Mouse (Mus musculus): Measurements from ENCODE around the gene Mcpt8. TPM values are rescaled to one million over a fixed set of nuclear protein-coding genes. Genes with fewer than 3 reads are reported as not detected.
"Not testable (repeated sequence)": the region's sequence is repeated elsewhere in the genome, so short reads cannot be mapped to it uniquely, and the experiment has no call there.

Mcpt8 gene
- polyA plus RNA-seq (2017; shearing (Covaris generic)) = not detected

DNA sequence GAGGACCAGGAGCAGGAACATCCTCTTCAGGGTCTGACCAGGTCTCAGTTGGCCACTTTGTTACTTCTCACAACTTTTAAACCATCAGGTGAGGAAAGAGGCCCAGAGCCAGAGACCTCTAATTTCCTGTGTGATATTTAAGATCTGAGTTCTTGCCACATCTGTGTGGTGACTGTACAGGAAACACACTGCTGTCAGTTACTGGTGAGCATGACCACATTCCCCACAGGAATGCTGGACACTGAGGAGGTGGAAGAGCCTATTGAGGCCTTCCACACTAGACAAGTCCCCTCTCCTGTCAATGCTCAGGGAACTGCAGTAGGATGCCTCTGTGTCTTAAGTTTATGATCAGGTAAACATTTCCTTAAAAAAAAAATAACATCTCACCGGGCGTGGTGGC lies at the start of gene Mcpt8:
TSS of gene Mcpt8 (minus strand) at position 107 of the 400 bp plus-strand sequence.
- no peak for ATAC-seq

DNA sequence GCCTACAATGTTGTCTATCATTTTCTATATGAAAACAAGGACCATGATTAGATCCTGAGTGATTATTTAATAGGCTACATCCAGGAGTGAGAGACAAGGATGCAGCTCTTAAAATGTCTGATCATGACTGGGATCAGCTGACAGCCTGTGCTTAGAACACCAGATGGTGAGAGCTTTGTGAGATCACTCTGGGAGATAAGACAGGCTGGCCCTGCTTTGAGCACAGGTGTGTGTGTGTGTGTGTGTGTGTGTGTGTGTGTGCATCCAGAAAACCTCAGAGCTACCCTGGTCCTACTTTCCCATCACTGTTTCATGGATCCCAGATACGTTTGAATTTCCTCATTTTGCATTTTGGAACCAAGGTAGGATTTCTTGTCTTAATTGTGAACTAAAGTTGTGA lies 48.6 kb upstream of the Mcpt8 start:
- ATAC-seq = not testable (repeated sequence)

DNA sequence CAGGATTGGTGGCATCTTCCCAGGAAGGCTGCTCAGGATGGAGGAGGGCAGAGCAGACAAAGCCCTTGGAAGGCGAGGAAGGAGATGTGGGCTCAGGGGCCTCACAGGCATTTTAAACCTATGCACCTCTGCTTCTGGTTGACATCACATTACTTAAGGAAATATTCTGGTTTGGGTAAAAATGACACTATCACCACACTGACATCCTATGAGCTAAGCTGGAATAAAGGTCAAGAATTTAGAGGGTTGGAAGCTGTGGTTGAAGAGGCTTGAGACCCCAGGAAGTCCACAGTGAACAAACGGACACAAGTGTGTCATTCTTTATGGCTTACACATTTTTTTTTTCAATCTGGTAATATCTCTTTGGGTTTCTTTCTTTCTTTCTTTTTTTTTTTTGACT lies 47.4 kb upstream of the Mcpt8 start, which contains the start of gene Gzmd:
TSS of gene Gzmd (minus strand) at position 101 of the 400 bp plus-strand sequence.
- ATAC-seq = not testable (repeated sequence)

DNA sequence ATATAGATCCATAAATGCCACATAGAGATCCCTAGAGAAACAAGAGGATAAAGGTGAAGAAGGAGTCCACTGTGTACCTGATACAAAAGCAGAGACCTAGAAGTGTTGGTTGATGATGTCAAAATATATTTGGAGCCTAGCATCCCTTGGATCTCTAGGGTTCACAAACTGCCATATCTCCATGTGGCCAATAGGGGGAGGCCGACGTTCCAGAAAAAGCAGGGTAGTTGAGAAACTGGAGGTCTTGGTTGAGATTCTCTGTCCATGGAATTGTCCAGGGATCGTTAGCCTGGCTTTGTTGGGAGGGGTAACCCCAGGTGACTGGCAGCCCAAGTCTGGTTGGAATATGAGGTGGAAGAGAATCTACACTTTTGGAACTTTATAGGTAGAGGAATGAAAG lies 43.3 kb upstream of the Mcpt8 start:
- ATAC-seq = no peak

DNA sequence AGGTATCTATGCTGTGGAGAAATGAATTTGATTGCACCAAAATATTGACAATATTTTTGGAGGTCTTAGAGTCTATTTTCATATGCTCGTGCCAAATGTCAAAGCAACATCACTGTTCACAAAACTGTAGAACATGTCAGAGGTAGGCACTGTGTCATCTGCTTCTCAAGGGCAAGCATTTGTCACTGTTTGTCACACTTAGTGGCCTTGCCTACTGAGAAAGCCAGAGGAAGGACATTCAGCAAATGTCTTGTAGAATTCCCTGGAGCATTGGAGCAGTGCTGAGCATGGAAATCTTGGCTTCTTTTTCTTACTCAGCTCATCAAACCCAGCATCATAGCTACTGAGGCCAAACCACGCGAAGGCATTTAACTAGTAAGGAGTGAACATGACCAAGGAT lies 38.4 kb upstream of the Mcpt8 start:
- ATAC-seq = no peak

DNA sequence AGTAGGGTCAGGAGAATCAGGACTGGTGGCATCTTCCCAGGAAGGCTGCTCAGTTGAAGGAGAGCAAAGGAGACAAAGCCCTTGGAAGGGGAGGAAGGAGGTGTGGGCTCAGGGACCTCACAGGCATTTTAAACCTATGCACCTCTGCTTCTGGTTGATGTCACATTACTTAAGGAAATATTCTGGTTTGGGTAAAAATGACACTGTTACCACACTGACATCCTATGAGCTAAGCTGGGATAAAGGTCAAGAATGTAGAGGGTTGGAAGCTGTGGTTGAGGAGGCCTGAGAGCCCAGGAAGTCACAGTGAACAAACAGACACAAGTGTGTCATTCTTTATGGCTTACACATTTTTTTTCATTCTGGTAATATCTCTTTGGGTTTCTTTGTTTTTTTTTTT lies 35.5 kb upstream of the Mcpt8 start, which contains the start of gene Gzme:
TSS of gene Gzme (minus strand) at position 101 of the 400 bp plus-strand sequence.
- no peak for ATAC-seq

DNA sequence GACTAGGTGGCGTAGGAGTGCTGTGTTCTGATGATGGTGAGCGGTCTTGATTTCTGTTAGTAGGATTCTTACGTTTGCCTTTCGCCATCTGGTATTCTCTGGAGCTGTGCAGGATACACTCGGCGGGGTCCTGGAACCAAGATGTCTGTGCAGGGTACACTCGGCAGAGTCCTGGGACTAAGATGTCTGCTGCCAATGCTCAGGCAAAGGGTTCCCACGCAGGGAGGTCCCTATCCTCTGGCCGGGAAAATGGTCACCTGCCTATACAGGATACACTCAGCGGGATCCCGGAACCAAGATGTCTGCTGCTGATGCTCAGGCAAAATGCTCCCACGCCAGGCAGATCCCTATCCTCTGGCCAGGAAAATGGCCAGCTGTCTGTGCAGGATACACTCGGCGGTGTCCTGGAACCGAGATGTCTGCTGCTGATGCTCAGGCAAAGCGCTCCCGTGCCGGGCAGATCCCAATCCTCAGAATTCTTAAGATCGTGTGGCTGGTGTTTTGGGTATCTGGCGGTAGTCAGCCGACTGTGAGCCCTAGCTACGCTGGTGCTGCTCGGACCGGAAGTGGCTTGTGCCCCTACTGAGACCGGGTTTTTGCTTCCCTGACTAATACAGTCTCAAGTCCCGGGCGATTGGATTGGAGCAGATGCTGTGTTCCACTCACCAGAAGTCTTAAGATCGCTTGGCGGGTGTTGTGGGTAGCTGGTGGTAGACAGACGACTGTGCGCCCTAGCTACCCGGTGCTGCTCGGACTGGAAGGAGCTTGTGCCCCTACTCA lies 30.6 kb upstream of the Mcpt8 start:
- not testable (repeated sequence) for ATAC-seq

DNA sequence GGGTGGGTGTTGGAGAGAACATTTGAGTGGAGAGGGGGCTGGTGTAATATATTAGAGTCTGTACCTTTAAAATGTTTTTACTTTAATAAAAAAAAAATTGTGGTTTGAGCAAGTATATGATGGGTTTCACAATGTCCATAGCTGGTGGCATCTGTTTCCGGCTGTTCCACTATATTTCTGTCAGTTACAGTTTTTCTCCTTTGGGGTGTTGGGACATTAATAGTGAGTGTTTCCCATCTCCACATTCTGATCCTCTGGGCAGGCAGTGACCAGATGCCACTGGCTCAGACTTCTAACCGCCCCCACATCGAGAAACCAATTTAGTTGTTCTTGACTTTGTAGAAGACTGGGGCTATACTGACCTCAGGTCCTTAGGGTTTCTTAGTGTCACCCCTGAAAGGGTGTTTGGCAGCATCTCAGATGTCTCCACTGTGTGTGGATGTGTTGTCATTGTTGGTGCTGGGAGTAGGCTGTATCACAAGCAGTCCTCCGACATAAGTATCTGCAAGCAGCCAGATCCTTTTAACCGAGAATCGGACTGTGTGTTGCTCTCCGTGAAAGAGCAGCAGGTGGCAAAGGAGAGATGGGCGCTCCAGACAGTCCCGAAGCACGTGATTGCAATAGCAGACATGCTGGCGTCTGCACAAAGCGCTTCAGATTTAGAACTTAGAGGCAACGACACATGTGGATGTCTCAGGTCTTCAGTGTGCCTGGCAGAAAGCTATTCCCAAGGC lies 20.5 kb upstream of the Mcpt8 start:
- no peak for ATAC-seq

DNA sequence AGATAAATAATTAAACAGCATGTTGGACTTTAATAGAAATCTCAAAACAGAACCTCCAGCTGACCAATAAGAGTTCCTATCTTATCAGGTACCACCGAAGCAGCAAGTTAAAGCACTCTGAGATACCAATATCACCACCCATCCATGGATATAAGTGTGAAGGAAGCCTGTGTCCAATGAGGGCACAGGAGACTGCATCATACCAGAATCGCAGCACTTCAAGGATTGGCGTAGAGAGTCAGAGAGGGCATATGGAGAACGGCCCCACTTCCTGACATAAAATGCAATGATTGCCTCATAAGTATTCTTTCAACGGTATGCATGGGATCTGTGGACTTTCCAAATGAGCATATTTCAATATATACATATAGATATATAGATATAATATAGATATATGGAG lies 19.9 kb upstream of the Mcpt8 start:
- ATAC-seq = no peak

DNA sequence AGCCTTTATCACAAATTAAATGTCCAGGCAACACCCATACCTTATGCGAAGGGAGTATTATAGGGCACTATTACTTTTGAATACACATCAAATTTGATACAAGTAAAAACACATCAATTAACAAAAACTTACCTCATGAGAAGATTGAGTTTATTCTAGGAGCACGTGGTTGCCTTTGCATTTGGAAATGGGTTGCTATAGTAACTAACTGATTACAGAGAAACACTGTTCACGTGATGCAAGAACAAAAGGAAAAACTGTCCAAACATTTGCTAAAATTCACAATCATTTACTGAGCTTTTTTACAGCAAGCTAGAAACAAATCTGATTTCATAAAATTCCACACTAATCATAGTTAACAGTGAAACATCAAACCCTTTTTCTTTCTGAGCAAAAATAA lies 18.4 kb upstream of the Mcpt8 start:
- ATAC-seq = no peak

DNA sequence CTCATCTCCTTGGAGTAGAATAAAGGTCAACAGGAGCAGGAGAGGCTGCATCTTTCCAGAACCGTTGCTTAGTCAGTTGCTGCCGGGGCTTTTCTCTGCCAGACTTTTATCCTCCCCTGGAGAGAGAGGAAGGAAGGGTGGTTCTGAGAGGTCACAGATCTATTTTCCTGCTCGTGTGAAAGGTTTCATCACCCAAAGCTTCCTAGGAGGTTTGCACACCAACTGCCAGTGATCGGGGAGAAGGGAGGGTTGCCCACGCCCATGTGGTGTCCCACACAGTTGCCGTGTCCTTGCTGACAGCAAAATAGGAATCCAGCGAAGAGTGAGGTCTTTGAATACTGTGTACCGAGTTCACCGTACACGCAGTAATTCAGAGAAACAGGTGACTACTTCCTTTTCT lies 17.3 kb upstream of the Mcpt8 start, which contains the start of gene Ctsg:
TSS of gene Ctsg (minus strand) at position 189 of the 400 bp plus-strand sequence.
- no peak for ATAC-seq

DNA sequence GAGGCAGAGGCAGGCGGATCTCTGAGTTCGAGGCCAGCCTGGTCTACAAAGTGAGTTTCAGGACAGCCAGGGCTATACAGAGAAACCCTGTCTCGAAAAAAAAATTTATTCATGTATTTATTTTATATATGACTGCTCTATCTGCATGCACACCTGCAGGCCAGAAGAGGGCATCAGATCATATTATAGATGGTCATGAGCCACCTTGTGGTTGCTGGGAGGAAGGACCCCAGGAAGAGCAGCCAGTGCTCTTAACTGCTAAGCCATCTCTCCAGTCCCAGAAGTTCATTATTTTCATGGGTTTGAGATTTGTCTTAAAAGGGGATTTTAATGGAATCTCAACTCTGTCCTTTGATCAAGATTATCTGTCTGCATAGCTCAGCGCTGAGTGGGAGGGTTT lies 13.9 kb upstream of the Mcpt8 start:
- no peak for ATAC-seq

DNA sequence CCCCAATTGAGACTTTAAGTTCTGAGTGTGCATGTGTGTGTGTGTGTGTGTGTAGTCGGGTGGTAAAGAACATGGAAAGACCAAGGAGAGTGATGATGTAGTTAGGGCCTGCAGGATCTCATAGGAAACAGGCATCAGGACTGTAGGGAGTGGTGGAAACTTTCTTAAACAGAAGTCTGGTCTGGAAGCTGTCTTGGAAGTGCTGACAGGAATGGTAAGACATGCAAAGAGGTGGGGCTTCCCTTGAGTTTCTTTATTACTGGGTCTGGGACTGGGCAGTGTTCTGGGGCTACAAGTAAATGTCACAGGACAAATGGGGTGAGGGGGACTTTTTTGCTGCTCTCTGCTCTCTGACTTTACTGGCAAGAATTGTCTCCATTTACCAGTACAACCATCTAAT lies 12.5 kb upstream of the Mcpt8 start:
- no peak for ATAC-seq

DNA sequence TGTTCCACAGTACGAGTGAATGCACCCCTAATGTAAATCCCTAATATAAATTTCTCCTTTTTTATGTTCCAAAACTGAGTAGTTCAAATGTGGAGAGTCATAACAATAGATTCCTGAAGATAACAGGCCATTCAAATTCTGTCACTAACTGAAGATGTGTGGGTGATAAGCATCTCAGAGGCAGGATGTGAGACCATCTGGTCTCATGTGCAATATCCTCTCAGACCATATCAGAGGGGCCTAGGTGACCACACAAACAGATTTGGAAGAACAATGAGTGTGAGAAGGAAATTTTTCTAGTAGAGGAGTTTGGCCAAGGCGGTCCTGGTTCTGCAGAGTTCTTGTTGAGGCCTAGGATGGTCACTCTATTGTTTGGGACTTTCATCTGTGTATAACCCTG lies 8.3 kb upstream of the Mcpt8 start:
- no peak for ATAC-seq

DNA sequence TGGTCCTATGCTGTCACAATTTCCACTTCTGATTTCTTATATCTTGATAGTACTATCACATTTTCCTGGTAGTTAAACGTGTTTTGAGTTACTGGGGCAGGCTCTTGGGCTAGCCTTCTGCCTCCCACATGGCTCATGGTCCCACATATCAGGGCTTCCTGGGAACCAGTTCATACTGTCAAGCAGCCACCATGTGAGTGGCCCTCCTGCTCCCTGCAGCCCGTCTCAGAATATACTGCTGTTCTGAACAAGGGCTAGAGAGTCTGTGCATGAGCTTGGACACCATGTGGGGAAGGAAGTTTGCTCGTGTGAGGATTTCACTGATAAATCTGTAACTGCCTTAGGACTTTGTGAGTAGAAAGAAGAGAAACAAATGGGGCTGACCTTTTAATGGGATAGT lies 1.6 kb upstream of the Mcpt8 start:
- no peak for ATAC-seq

DNA sequence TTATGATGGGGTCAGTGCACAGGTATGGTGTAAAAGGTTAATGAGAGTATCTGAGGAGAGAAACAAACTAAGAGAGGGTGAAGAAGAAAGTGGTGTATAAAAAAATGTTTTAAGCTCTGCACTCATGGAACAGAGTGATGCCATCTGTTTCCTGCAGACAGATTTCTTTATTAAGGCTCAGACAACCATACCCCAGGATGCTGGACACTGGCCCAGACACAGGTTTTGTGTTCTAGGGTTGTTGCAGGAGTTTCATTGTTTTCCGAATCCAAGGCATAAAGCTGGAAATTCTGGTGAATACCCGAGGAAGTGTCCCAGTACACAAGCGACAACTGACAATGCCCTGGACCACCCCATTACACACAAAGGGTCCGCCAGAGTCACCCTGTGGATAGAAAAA lies 3.1 kb downstream of the Mcpt8 start:
- no peak for ATAC-seq

DNA sequence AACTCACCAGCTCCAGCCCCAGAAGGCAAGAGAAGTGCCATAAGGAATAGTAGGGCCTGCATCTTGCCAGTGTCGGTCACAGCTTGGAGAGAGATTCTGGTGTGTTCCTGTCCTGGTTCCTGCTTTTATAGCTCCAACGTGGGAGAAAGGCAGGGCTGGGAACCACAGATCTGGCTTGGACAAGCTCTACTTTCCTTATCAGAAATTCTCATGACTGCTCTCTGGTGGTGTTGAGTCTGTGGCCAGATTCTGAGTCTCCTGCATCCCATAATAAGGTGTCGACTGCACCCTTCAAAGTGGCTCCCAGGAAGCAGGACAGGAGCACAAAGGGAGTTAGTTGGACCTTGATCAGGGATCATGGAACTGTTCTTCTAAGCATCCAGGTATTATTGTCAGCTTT lies 22.9 kb downstream of the Mcpt8 start, which contains the start of gene Mcpt4:
TSS of gene Mcpt4 (minus strand) at position 101 of the 400 bp plus-strand sequence.
- ATAC-seq = not testable (repeated sequence)

DNA sequence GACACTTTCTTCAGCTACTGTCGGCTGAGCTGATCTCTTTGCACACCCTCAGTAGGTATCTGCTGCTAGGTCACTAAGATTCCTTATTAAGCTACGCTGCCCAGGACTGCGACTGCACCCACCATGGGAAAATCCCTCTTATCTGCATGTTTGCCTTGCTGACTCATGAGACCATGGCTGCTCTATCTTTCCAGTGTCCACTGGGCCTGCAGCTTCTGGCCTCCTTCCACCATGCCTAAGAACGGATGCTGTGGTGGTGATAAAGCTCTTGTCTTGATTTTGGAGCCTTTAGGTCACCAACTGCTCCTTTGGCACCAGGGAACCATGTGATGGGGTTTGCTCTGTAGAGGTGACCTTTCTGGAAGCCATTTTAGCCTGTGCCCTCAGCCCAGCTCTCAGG lies 27.4 kb downstream of the Mcpt8 start:
- no peak for ATAC-seq

DNA sequence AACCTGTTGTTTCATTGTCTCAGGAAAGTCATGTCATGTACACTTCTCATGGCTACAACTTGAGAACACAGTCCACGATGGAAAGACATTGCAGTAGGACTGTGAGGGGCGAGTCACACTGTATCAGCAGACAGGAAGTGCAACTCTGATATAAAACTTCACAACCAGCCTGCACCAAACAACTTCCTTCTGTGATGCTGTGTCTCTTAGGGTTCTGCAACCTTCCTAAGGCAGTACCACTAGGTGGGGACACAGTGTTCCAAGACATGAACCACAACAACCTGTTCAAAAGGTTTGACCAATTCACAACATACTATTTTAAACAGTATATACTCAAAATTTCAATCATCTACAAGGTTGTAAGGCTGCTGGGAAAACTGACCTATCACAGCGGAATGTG lies 29.7 kb downstream of the Mcpt8 start:
- ATAC-seq = no peak

DNA sequence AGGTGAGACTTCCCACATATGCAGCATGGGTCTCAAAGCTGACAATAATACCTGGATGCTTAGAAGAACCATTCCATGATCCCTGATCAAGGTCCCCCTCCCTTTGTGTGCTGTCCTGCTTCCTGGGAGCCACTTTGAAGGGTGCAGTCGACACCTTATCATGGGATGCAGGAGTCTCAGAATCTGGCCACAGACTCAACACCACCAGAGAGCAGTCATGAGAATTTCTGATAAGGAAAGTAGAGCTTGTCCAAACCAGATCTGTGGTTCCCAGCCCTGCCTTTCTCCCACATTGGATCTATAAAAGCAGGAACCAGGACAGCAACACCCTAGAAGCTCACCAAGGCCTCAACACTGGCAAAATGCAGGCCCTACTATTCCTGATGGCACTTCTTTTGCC lies 43.3 kb downstream of the Mcpt8 start, which contains the start of gene Mcpt2:
TSS of gene Mcpt2 (plus strand) at position 250 of the 400 bp plus-strand sequence.
- not testable (repeated sequence) for ATAC-seq

DNA sequence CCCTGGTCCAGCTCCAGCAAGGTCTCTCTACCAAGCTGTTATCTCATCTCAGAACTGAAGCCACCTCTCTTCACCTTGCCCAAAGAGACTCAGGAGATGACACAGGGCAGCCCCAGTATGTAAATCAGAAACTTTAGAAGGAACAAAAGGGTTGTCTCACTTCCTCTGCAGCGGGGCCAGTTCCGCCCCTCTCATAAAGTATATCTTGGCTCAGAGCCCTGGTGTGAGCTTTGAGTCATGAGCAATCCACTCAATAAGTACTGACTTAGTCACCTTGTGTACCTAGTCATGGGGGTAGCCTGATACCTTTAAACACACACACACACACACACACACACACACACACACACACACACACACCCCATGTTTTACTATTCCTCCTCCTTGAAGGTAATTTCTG lies 50.6 kb downstream of the Mcpt8 start:
- no peak for ATAC-seq

Data from CD4-positive, CD25-positive, alpha-beta regulatory T cell, adult 4 months (primary cell).